Mouse (Mus musculus) megakaryocyte progenitor cell, adult 5-6 weeks (primary cell): ENCODE data around the gene Slc17a2. TPM values are rescaled to one million over a fixed set of nuclear protein-coding genes. Genes with fewer than 3 reads are reported as not detected.

Experiments used
- ATAC-seq: replicated peaks from 2 replicates; pipeline ENCODE4 v1.8.0; 2016; ENCODE audit warnings: mild to moderate bottlenecking, moderate TSS enrichment, inconsistent platforms; ENCODE audit not compliant: poor library complexity
- total RNA-seq, 2 experiments: library from RNA; stranded (forward) in 1 of 2; stranded (reverse) in 1 of 2; fragments of 157-497, 149-512 nt in 1 of 2; fragments of 200-1000 nt in 1 of 2; gene quantifications; 2 replicates each; pipeline versions ENCODE4 v1.2.3 to v1.2.4; 2015 to 2017

Slc17a2 gene
- total RNA-seq, 2 experiments from 2014 or later, result not detected

DNA sequence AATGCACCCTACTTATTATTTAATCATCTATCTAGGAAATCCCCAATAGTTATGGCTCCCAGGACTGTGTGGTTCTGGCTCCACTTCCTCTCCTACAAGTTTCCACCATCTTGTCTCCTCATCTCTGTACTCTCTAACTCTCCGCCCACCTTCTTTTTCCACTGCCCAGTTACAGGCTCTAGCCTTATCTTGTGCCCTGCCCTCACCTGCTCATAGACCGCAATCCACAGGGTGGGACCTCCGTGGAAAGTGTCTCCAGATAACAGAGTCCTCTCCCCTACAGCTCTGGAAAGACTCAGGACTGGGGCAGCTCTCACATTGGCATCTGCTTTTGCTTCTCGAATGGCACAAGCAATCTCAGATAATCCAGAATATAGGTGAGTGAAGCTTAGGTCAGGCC, 27.8 kb upstream of the Slc17a2 start:
- ATAC-seq, result peak; percentile 46; the same call in 1 of the 2 replicates

DNA sequence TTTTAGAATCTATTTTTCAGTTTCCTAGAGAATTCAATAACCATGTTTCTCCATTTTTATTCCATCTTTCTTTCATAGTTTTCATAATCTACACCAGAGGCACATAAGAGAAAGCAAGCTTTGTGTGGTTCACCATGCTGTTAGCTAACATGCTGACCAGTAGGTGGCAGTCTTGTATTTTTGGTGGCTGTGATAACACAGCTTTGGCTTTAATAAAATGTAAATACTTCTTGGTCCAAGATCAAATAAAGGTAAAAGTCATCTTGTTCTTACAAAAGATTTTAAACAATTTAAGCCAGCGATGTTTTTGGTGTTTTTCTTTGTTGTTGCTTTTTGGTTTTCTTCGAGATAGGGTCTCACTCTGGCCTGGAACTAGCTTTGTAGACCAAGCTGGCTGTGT, 14.3 kb upstream of the Slc17a2 start:
- ATAC-seq, result peak; percentile 88

DNA sequence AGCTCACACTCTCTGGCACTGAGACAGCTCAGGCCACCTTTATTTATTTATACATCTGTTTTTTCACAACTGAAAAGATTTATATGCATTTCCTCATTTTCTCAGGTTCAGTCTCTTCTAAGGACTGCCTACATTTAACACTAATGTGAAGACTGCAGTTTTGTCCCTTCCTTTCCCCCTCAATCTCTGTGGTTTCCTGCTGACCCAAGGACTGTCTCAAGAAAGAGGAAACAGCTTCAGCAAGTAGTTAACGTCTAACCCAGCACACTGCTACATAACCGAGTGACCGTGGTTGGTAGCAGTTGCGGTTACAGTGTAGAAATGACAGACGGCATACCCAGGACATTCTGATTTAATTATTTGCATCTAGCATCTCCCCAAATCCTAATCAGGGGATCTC, 7.4 kb upstream of the Slc17a2 start:
- ATAC-seq, result peak; percentile 97

DNA sequence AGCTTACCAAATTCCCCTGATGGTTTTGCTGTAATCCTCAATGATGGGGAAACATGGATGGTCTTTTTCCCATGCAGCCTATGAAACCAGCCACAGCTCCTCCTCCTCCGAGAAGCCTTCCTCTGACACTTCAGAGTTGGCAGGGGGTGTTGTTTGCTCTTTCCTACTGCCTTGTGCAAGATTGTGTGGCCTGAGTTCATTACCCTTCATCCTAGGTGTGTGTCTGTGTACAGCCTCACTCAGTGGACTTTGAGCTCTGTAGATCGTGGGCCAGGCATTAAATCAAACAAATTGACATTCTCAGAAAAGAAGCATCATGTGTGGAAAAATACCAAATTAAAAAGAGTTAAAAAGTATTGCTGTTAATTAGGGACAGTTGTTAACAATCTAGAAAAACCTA, 2.3 kb upstream of the Slc17a2 start:
- no peak for ATAC-seq

DNA sequence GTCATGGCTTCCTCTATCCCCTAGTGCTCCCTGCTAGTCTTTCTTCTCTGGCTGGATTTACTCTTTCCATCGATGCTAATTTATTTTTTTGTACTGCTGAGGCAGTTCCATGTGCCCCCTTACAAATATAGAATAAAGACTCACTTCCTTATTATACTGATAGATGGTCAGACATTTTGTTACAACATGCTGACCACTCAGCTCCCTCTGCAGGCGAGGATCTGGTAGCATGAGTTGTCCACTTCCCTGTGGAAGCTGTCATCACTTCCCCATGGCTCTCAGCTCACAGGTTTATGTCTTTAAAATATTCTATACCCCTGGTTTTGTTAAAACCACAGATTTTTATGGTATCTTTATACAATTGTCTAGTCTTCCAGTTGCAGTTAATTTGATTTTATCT, 9.4 kb downstream of the Slc17a2 start:
- ATAC-seq, result peak; percentile 90

DNA sequence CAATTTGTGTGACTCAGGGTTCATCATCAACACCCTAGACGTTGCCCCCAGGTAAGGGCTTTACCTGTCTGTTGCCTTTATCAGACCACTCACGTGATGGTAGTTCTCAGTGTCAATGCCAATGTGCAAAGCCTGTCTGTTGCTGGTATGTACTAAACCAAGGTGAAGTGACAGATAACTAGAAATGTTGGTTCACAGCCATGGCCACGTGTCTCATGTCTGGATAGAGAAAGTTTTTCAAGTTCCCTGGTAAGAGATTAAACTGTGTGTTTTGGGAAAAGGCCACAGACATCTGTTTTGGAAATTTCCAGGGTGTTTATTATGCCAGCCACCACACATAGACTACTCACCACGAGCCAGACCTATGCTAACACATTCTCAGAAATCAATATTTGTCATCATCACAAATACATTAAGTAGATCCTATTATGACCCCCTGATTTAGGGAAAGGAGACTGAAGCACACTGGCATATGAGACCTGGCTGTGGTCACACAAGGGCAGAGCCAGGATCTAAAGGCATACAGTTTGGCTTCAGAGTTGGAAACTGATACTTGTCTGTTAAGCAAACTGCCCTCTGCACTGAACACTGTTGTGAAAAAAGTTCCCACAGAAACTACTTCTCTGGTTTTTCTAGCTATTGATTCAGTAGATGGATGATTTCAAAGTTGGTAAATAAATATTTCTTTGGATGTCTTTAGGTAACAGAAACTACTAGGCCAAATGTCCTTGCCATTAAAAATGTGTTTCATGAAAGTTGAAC, 13.6 kb downstream of the Slc17a2 start:
- no peak for ATAC-seq

DNA sequence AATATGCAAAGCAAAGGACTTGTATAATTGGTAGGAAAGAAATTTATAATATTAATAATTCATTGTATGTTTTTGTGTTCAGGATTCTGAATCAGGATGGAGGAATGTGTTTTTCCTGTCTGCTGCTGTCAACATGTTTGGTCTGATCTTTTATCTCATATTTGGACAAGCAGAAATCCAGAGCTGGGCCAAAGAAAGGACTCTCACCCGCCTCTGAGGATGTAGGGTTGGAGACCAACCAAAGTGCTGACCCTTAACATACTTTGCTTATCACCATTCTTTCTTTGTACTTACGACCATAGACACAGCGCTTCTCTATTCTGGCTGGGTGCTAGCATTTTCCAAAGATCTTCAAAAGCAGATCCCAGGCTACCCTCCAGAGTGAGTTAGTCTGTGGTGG, 15.4 kb downstream of the Slc17a2 start:
- no peak for ATAC-seq

DNA sequence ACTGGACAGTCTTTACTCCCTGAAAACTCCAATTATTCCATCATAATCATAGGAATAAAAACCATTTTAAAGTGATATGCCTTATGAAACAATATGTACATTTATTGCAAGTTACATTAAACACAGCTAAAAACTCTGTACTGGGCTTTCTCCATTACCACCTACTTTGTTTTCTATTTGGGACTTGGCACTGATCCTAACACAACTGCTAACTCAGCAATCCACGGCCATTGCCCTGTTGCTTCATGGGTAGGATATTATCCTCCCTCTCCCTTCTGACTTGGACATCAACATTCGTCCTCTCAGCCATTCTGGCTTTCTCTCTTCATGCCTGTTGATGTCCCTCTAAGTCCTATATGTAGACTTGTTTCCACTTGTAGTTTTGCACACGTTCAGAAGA, 19.8 kb downstream of the Slc17a2 start:
- ATAC-seq, result no peak

DNA sequence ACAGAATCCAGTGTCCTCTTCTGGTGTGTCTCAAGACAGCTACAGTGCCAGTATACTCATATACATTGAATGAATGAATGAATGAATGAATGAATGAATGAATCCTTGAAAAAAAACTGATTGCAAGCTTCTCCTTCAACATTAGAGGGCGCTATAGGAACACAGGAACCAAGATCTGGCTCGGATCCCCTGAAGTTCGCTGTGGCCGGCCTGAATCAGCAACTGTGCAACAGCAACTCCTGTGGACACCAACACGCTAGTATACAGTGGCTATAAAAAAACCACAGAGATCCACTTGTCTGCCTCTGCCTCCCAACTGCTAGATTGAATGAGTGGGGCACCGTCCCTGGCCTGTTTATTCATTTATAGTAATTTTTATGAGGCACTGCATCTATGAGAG, 26.3 kb downstream of the Slc17a2 start:
- peak; percentile 90 for ATAC-seq

DNA sequence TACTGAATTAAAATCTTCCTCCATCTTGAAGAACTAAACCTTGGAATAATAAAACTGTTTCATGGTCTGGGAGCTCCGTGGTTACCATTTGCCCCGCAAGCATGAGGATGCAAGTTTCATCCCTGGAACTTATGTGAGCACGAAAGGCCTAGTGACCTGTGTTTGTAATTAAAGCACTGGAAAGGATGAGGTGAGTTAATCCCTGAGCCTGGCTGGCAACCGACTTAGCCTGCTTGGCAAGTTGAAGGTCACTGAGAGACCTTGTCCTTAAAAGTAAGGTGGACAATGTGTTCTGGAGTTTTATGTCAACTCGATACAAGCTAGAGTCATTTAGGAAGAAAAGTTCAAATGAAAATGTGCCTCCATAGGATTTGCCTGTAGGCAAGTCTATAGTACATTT, 28.0 kb downstream of the Slc17a2 start:
- ATAC-seq, result no peak

DNA sequence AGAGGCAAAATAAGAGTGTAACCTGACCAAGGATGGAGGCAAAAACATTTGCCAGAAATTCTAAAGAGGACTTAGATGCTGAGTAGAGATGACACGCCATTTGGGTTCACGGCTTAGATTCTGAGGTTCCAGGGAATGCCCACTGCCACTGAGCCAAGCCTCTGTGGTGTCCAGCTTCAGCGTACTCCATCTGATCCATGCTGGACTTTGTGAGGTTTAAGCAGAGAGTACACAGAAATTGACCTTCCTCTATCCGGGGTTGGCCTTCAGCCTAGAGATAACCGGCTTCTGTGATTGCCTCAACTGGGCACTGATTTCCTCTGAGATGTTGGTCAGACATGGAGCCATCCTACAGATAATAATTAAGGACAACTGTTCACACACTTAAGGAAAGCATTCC, 29.8 kb downstream of the Slc17a2 start:
- ATAC-seq, result no peak

DNA sequence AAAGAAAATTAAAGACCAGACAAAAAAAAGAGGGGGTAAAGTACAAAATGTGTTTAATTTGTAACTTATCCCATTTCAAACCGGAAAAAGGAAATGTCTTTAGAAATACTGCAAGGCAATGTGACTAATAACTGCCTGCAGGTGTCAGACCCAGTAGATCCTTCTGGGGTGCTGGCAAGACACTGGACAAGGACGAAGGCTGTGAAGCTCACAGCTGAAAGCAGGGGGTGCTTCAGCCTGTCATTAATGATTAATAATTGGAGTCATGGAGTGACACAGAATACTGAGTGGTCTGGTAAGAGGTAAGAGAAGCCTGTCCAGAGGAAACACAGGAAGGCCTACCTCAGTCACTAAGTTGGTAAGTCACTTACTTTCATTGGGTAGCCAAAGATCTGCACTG, 32.5 kb downstream of the Slc17a2 start, which contains the start of gene Slc17a3:
Gene Slc17a3, plus strand, starts transcription at position 127 of the 400 bp plus-strand sequence.
- no peak for ATAC-seq

DNA sequence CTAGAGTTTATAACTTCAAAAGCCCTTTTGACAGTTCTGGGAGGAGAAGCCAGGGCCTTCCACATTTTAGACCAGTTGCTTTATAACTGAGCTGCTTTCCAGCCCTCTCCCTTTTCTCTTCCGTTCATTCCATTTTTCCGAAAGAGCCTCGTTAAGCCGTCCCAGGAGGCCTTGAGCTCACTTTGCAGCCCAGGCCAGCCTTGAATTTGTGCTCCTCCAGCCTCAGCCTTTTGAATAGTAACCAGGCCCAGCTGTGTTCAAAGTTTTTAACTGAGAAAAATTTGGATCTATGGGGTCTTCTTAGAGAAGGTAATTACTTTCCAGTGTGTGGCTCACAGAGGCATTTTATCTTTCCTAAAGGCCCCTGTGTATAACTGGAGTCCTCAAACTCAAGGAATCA, 39.1 kb downstream of the Slc17a2 start:
- ATAC-seq, result no peak

DNA sequence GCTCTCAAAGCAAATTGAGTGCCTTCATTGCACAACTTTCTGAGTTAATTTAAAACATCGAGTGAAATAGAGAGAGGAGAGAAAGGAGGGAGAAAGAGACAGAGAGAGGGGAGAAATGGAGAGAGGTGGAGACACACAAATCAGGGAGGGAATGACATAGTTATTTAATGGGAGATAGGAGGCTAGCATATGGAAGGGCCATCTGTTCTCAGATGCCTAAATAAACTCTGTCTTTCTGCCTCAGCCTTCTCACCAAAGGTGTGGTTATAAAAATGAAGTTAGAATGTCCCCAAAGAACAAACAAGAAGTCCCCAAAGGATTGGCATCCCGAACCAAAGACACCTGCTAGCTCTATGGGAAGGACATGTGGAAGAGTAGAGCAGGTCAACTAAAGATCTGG, 42.5 kb downstream of the Slc17a2 start:
- no peak for ATAC-seq

DNA sequence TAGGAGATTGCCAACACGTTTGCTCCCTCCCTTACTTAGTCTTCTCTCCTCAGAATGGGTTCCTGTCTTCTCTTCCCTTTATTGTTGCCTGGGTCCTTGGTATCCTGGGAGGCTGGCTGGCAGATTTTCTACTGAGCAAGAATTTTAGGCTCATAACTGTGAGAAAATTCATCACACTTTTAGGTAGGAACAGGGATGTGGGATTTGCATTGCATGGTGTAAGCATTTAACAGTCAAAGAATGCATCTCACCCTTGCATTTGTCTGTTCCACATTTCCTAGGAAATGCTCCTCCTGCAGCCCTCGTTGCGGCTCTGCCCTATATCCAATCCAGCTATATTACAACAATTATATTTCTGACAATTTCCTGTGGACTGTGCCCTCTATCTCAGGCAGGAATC, 49.6 kb downstream of the Slc17a2 start:
- ATAC-seq, result no peak

DNA sequence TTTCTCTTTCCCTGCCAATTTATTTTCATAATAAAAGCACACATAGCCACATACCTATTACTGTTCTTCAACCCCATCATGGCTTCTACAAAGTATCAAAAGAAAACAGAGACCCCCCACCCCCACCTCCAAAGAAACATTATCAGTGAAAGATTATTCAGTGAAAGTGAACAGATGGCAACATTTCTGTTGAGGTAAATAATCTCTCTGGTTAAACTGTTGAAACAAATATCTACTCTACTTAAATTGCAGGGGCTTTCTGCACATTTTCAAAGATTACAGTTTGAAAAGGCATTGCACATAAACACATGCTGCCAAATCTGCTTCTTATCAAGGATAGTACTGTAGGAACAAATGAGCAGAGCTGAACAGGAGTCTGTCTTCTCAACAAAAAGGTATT, 55.0 kb downstream of the Slc17a2 start:
- ATAC-seq, result no peak

DNA sequence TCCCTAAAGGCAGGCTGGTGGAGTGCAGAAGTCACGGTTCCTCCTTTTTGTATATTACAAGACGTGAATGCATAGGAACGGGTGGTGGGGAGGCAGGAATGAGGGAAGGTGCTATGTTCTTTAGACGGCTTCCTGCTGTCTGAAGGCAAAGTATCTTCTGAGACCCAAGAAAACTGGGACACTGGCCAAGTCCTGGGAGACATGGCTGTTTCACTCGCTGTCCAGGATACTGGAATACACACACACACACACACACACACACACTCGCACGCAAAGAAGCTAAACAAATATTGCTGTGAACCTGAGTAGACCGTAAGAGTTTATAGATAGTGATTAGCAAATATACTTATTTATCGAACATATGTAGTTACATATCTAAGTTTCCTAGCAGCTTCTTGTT, 57.9 kb downstream of the Slc17a2 start:
- no peak for ATAC-seq

DNA sequence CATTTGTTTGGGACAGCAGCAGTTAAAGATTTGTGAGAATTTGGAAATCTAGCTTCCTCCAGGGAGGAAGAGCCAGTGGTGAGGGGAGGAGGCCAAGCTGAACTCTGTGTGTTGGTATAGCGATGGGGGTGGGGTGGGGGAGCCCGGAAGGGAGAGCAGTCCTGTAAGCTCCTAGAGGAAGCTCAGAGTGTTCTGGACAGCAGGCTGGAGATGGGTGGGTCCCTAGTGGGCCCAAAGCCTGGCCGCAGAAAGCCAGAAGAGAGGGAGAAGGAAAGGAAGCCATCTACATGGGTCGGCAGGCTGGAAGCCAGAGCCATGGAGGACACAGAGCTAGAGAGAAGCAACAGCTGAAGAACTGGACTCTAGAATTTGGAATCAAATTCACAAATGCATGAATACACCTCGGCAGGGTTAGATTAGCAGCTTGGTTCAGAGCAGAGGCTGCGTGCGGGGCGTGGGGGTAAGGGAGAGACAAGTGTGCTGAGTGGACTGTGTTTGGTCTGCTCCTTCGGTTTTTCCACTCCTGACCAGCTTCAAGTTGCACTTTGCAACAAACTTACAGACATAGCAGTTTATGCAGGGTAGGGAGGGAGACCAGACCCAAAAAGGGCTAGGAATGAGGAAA, 59.4 kb downstream of the Slc17a2 start:
- ATAC-seq, result no peak

DNA sequence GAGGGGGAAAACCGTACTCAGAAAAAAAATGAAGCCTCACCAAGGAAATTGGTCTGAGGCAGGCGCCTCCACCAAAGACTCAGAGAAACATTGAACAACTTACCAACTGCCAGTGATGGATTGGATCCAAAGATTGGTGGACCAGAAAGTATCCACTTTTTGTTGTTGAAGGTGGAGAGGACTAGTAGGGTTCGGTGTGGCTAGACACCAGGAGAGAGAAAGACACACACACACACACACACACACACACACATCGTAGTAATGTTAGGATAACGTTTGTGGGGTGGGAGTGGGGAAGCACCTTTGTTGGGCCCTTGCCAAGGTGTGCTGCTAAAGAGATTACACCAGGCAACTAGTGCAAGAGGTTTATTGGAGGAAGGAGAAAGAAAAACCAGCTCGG, 60.2 kb downstream of the Slc17a2 start:
- peak; percentile 47 for ATAC-seq

DNA sequence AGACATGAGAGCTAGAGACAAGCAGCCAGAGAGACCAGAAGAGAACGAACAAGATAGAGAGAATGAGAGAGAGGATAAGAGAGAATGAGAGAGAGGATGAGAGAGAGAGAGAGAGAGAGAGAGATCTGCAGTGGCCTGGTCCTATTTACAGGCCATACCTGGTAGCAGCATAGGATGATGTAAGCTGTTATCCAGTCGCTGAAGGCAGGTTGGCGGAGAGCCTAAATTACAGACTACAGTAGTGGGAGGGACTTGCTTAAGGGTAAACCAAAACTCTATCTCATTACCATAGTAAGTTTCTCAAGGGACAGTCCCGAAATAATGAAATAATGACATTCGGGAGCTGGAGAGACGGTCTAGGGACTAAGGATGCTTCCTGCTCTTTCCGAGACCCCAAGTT, 60.6 kb downstream of the Slc17a2 start, which contains the start of gene Slc17a1:
Gene Slc17a1, plus strand, starts transcription at position 346 of the 400 bp plus-strand sequence.
- peak; percentile 62 for ATAC-seq

DNA sequence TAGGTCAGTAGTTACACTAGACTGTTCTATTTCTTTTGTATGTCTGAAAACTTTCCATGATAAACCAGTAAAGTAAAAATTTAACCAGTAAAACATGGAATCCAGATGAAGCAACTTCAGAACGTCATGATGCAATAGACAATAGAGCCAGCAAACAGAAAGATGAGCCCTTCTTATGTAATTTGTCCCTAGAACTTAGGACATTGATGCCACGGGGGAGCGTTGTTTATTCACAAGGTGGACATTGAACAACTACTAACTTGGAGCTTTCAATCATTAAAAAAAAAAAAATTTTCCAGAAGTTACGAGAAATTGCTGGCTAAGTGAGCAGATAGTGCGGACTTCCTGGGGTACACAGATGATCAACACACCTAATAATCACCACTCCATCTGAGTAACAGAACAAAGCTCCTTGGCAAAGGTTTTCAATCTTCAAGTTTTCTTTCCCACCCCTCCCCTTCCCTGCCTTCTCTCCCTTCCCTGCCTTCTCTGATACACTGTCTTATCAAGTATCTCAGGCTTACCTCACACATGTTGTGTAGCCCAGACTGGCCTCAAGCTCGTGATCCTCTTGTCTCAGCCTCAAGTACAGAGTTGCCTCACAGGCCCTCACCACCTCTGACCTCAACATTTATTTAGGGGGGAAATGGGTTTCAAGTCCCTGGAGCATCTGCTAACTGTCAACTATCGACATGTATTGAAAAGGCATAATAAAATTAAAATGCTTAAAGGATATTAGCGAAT, 62.2 kb downstream of the Slc17a2 start:
- peak; percentile 40; the same call in 1 of the 2 replicates for ATAC-seq

DNA sequence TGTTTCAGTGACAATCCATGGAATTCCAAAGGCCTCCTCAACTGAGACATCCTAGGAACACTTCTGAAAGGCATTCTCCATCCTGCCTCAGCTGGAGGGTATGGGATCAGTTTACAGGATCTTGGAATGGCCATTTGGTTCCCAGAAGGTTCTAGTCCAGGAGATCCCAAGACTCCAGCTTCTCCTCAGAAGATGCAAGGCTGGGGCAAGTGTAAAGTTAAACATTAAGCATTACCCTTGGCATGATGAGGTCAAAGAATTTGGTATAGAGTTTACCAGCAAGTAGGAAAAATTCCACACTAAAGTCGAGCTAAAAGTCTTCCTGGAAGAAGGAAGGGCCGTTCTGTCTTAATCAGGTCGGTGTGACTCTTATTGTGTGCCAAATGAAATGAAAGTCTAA, 63.2 kb downstream of the Slc17a2 start:
- ATAC-seq, result no peak
